In the genomic region with DNA sequence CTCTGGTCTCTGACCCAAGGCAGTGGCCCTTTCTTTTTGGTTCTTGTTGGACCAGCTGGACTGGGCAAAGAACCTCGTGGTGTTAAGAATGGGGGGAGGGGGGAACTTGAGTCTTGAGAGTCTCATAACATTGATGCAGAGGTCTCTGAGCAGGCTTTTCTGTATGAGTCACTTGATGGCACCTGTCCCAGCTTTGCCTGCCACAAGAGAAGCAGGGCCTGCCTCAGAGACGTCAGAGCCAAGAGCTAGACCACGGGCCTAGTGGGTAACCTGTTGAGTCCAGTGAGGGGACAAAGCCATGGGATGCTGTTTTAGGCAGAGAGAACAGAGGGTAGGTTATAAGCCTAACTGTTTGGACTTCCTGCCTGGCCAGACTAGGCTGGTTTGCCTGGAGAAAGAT, we compare ENCODE assay signal across 8 mouse cellular contexts. TPM values are rescaled to one million over a fixed set of nuclear protein-coding genes. Genes with fewer than 3 reads are reported as not detected.
DNase-seq lines count a peak whose midpoint lies in the region; ATAC-seq and TF ChIP-seq lines count a peak whose summit lies in the region.

No protein-coding gene starts in this region.

- peak overlapping the region; percentile 99 for H3K27ac ChIP-seq in embryonic facial prominence, embryonic 10.5 days (replicated peaks)
- peak overlapping the region; percentile 98 for H3K27ac ChIP-seq in stomach, embryonic 15.5 days

- H3K4me1 ChIP-seq in G1E (ENCODE audit: insufficient read depth, low read depth, low read length) = peaks cover 66% of the 10 kb centered on the region
- H3K4me1 ChIP-seq in embryonic facial prominence, embryonic 10.5 days = peaks cover 79% of the 10 kb centered on the region
- H3K4me1 ChIP-seq in lung, adult 2 months (ENCODE audit: control insufficient read depth, insufficient read depth, low read length) = peaks cover 9% of the 10 kb centered on the region
- peaks cover 55% of the 10 kb centered on the region for H3K4me1 ChIP-seq in stomach, embryonic 15.5 days

- H3K9ac ChIP-seq in stomach, embryonic 15.5 days = peak overlapping the region; percentile 43

- no peak for TF ChIP-seq CTCF in G1E (IDR thresholded peaks at IDR 0.05; ENCODE audit: low read depth, low read length)
- no peak for TF ChIP-seq CTCF in lung, adult 2 months (IDR thresholded peaks at IDR 0.05; ENCODE audit: insufficient read depth, low read length)

- H3K27me3 ChIP-seq in G1E (ENCODE audit: insufficient read depth, low read length) = no peaks in the 10 kb centered on the region
- no peaks in the 10 kb centered on the region for H3K27me3 ChIP-seq in embryonic facial prominence, embryonic 10.5 days (replicated peaks; ENCODE audit: low read depth, poor library complexity, severe bottlenecking)
- H3K27me3 ChIP-seq in stomach, embryonic 15.5 days (replicated peaks) = no peaks in the 10 kb centered on the region

- 27% methylated on average over 3 of the region's 3 CpGs for WGBS in embryonic facial prominence, embryonic 10.5 days
- 6% methylated on average over 3 of the region's 3 CpGs for WGBS in lung, adult 2 months
- WGBS in stomach, embryonic 15.5 days = 5% methylated on average over 3 of the region's 3 CpGs

- peak overlapping the region; percentile 75 for H3K4me3 ChIP-seq in G1E (ENCODE audit: low read depth, low read length)
- peak overlapping the region; percentile 95 for H3K4me3 ChIP-seq in embryonic facial prominence, embryonic 10.5 days
- peak overlapping the region; percentile 68 for H3K4me3 ChIP-seq in lung, adult 2 months (replicated peaks; ENCODE audit: extremely low read depth, low read depth, low read length)
- peak overlapping the region; percentile 66 for H3K4me3 ChIP-seq in stomach, embryonic 15.5 days (replicated peaks)

- no peaks in the 10 kb centered on the region for H3K9me3 ChIP-seq in G1E (replicated peaks)
- H3K9me3 ChIP-seq in embryonic facial prominence, embryonic 10.5 days = no peaks in the 10 kb centered on the region
- no peaks in the 10 kb centered on the region for H3K9me3 ChIP-seq in stomach, embryonic 15.5 days

- intact Hi-C loops in gastrocnemius, postnatal 14 days (cut with DNase I; ENCODE audit: low total_unique reads) = loop anchor here (2.0 kb wide), 1 partner anchor 48 kb away; no protein-coding TSS in a partner anchor

- peak; percentile 31 for DNase-seq in gastrocnemius, postnatal 14 days
- no peak for DNase-seq in gastrocnemius, adult 8-10 months (ENCODE audit: low spot score in 2 of 2)
- DNase-seq in G1E (ENCODE audit: low spot score) = no peak
- no peak for DNase-seq in embryonic facial prominence, embryonic 10.5 days (ENCODE audit: low spot score)
- peak; percentile 47 for DNase-seq in heart, postnatal 4 days
- peak; percentile 63 for DNase-seq in lung, adult 2 months
- no peak for DNase-seq in right cerebral cortex, postnatal 36 days (ENCODE audit: low spot score in 2 of 2)

- no peak for ATAC-seq in G1E (ENCODE audit: extremely low read depth, insufficient number of reproducible peaks, low FRiP score, poor library complexity, severe bottlenecking)
- ATAC-seq in stomach, embryonic 15.5 days (ENCODE audit: insufficient read depth, low FRiP score, low read depth) = no peak

- no peak for TF ChIP-seq POLR2A in lung, adult 2 months (IDR thresholded peaks at IDR 0.05; ENCODE audit: borderline replicate concordance, extremely low read depth, low read depth, low read length)

- peak overlapping the region; percentile 93 for H3K4me2 ChIP-seq in stomach, embryonic 15.5 days

- H3K36me3 ChIP-seq in G1E (replicated peaks) = peaks cover 52% of the 10 kb centered on the region
- H3K36me3 ChIP-seq in embryonic facial prominence, embryonic 10.5 days (replicated peaks) = peaks cover 55% of the 10 kb centered on the region
- H3K36me3 ChIP-seq in stomach, embryonic 15.5 days = peaks cover 32% of the 10 kb centered on the region

RNA-seq across cellular contexts. Expression of a gene that starts 1.8 kb away (rescaled TPM):
- 10 to 100 TPM; 22.8 to 54.0 TPM for total RNA-seq in gastrocnemius, postnatal 14 days (2021)
- total RNA-seq in gastrocnemius, adult 8-10 months (2022) = 1 to 10 TPM; 3.7 to 7.8 (median 7.1) TPM
- total RNA-seq in G1E (2014; fragmentation: Nextera tagmentation) (710 and 771 TPM in 2 replicates), G1E (2017) (537 and 649 TPM in 2 replicates)
- polyA plus RNA-seq in G1E (2012) = 63.8 and 97.6 TPM in 2 replicates
- polyA plus RNA-seq in embryonic facial prominence, embryonic 10.5 days (2016; fragmentation: Nextera tagmentation; extraction: Ambion mirVana) = 324 and 353 TPM in 2 replicates
- total RNA-seq in heart, postnatal 4 days (2021) = 10 to 100 TPM; 78.1 to 82.1 TPM
- polyA plus RNA-seq in lung, adult 2 months (2012; rRNA removed) = 289 and 384 TPM in 2 replicates
- polyA plus RNA-seq in stomach, embryonic 15.5 days (2015; fragmentation: Nextera tagmentation; extraction: Ambion mirVana) = 266 and 297 TPM in 2 replicates

RNA-seq across cellular contexts. Expression of a gene that starts 37.6 kb away (rescaled TPM):
- total RNA-seq in gastrocnemius, postnatal 14 days (2021) = under 1 TPM; 0.24 to 0.29 TPM
- under 1 TPM in 1 of 4 experiments, not detected in 3; 0.13 TPM for total RNA-seq in gastrocnemius, adult 8-10 months (2022)
- 0.23 TPM in 1 of 2 replicates, not detected in the other for total RNA-seq in G1E (2014; fragmentation: Nextera tagmentation)
- total RNA-seq in G1E (2017) = 0.44 and 0.76 TPM in 2 replicates
- polyA plus RNA-seq in G1E (2012) = 0.10 and 0.13 TPM in 2 replicates
- polyA plus RNA-seq in embryonic facial prominence, embryonic 10.5 days (2016; fragmentation: Nextera tagmentation; extraction: Ambion mirVana) = 0.05 and 0.10 TPM in 2 replicates
- total RNA-seq in heart, postnatal 4 days (2021) = 10 to 100 TPM; 47.7 to 52.4 TPM
- polyA plus RNA-seq in lung, adult 2 months (2012; rRNA removed) = 0.46 and 0.97 TPM in 2 replicates
- polyA plus RNA-seq in stomach, embryonic 15.5 days (2015; fragmentation: Nextera tagmentation; extraction: Ambion mirVana) = 0.12 and 0.15 TPM in 2 replicates

Comparison
In these comparisons a context has a peak if more than half of its experiments do, and no peak if none do; other contexts are left out.
1. DNase-seq: peak in gastrocnemius, postnatal 14 days (single experiment), heart, postnatal 4 days (single experiment) and lung, adult 2 months (single experiment); none in gastrocnemius, adult 8-10 months (0 of 2), G1E (single experiment), embryonic facial prominence, embryonic 10.5 days (single experiment) and right cerebral cortex, postnatal 36 days (0 of 2).
2. RNA of a gene that starts 1.8 kb away (total RNA-seq): 537 to 771 TPM in G1E; 78.1 to 82.1 TPM in heart, postnatal 4 days, 22.8 to 54.0 TPM in gastrocnemius, postnatal 14 days and 3.7 to 7.8 TPM in gastrocnemius, adult 8-10 months; every median in the first group is over 4 times any median in the second.
3. RNA of a gene that starts 37.6 kb away (total RNA-seq): 47.7 to 52.4 TPM in heart, postnatal 4 days; 0.23 to 0.76 TPM in G1E, 0.24 to 0.29 TPM in gastrocnemius, postnatal 14 days and 0.13 TPM in gastrocnemius, adult 8-10 months; every median in the first group is over 10 times any median in the second.
4. Peak in every context shown above with its lines, with median percentiles within 50 percentile points of each other: H3K4me3 ChIP-seq.